Mouse (Mus musculus): ENCODE measurements around the gene Gm9767. TPM values are rescaled to one million over a fixed set of nuclear protein-coding genes. Genes with fewer than 3 reads are reported as not detected.

Gm9767 gene
- 0.46 TPM in 1 of 2 replicates, not detected in the other for total RNA-seq (2021)
- long read RNA-seq, result 0 reads

- peak; percentile 39 for DNase-seq
These were observed at the start of gene Gm9767 for GRCm38 (mm10) chr10:26077671-26078481. TSS of gene Gm9767 (plus strand) at chr10:26078255.

- no peak for DNase-seq
These were observed 43.1 kb upstream of the Gm9767 start for GRCm38 (mm10) chr10:26034931-26035330.

GRCm38 (mm10) chr10:26051177-26051576, 26.9 kb upstream of the Gm9767 start:
- DNase-seq, result no peak

- DNase-seq, result no peak
These were observed 18.3 kb upstream of the Gm9767 start for GRCm38 (mm10) chr10:26059662-26060307.

- DNase-seq, result no peak
These were observed 15.0 kb upstream of the Gm9767 start for GRCm38 (mm10) chr10:26063071-26063470.

GRCm38 (mm10) chr10:26071986-26072385, 6.1 kb upstream of the Gm9767 start:
- no peak for DNase-seq

- DNase-seq, result no peak
These were observed 1.1 kb upstream of the Gm9767 start for GRCm38 (mm10) chr10:26076949-26077348.

- DNase-seq, result peak; percentile 73
These were observed 577 bp downstream of the Gm9767 start, which contains the start of gene Tmem200a for GRCm38 (mm10) chr10:26078521-26079142. TSS of gene Tmem200a (minus strand) at chr10:26079052.

- DNase-seq, result no peak
These were observed 1.6 kb downstream of the Gm9767 start for GRCm38 (mm10) chr10:26079678-26080077.

- peak; percentile 15 for DNase-seq
These were observed 4.0 kb downstream of the Gm9767 start for GRCm38 (mm10) chr10:26082081-26082480.

- no peak for DNase-seq
These were observed 25.4 kb downstream of the Gm9767 start for GRCm38 (mm10) chr10:26103330-26103982.

GRCm38 (mm10) chr10:26114409-26114808, 36.4 kb downstream of the Gm9767 start:
- DNase-seq, result no peak

GRCm38 (mm10) chr10:26119067-26119821, 41.2 kb downstream of the Gm9767 start:
- DNase-seq, result no peak

GRCm38 (mm10) chr10:26119822-26120183, 41.7 kb downstream of the Gm9767 start:
- no peak for DNase-seq

Other genes starting within 250 kb of the Gm9767 start
- gene Tmem200a, start 797 bp downstream of the Gm9767 start, total RNA-seq (2021), result 39.2 and 42.8 TPM in 2 replicates
- gene Samd3, start 151.5 kb downstream of the Gm9767 start, total RNA-seq (2021), result not detected in 2 replicates